Mouse (Mus musculus) ES-E14 (cell line): ENCODE results near the gene Stag3.

ENCODE experiments used
- MAFK ChIP-seq: IDR thresholded peaks from 2 replicates; pipeline ENCODE4 v1.6.1; 2014; ENCODE audit warnings: mild to moderate bottlenecking, low read depth, low read length, inconsistent platforms; ENCODE audit not compliant: insufficient read depth
- ZNF384 ChIP-seq: IDR thresholded peaks from 2 replicates; pipeline ENCODE4 v1.6.1; 2012; ENCODE audit warnings: low read depth, low read length, inconsistent platforms

DNA sequence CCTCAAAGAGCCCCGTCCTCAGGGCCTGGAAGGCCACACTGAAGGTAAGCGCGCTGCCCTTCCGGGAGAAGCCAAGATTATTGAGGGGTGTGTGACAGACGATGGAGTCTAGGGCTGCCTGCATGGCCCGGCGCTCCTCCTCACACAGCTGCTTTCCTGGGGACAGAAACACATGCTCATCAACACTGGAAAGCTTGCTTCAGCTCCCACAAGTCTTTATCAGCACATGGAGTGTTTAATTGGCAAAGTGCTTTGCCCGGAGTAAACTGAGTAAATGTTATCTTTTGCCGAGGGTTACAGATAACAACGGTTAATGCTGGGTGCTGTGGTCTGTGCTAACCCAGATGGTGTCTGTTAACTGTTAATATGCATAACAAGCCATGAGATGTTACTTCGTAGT, 19.2 kb upstream of the Stag3 start:
- TF ChIP-seq ZNF384 = no peak
- TF ChIP-seq MAFK = no peak
